Mouse (Mus musculus) kidney, adult 10 weeks (tissue): Measurements from ENCODE around the gene Timm9. TPM values are rescaled to one million over a fixed set of nuclear protein-coding genes. Genes with fewer than 3 reads are reported as not detected.

ENCODE experiments used
- polyA plus RNA-seq: library from polyadenylated mRNA; stranded (reverse); fragments of 350-450 nt; fragmentation: Illumina TruSeq; extraction: RNeasy Lipid Tissue Mini Kit (QIAGEN cat#74804); gene quantifications from one replicate; pipeline ENCODE4 v1.2.3, GENCODE M21; 2014; ENCODE audit warnings: low read depth, low replicate concordance

Gene Timm9
- polyA plus RNA-seq: 80.5 TPM

DNA sequence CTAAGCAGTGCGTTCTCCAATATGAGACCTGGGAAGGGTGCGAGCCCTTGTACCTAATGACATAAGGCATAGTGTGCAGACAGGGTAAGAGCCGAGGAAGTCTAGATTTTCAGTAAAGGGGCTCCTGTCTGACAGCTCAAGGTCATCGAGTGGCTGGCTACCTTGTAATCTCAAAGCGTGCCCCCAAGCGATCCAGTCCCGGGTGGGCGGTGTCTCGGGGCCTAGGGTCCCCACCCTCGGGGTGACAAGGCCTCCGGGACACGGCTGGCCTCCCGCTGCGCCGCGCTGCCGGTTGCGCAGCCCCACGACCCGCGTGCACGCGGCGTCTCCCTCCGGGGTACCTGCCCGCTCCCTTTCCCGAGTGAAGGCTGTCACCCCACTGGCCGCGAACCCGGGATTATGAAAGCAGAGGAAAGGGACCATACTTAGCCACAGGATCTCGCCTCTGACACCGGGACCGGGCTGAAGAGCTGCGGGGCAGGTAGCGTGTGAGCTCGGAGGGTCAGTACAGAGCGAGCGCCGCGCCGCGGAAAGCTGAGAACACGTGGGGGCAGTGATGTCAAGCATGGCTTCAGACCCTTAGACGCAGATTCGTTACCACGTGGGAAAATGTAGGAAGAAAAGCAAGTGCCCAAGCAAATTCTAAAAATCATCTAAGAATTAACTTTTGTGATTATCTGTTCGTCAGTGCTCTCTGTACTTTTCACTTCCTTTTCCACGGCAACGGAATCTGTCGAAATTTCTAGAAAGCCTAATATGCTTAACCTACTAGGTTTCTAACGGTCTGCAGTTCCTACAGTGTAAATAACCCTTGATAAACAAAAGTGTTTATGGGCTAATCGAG is at the start of gene Timm9, which contains the start of gene 2700049A03Rik:
TSS of gene Timm9 (minus strand) at position 555 of the 844 bp plus-strand sequence.
TSS of gene 2700049A03Rik (plus strand) at position 719 of the 844 bp plus-strand sequence.

DNA sequence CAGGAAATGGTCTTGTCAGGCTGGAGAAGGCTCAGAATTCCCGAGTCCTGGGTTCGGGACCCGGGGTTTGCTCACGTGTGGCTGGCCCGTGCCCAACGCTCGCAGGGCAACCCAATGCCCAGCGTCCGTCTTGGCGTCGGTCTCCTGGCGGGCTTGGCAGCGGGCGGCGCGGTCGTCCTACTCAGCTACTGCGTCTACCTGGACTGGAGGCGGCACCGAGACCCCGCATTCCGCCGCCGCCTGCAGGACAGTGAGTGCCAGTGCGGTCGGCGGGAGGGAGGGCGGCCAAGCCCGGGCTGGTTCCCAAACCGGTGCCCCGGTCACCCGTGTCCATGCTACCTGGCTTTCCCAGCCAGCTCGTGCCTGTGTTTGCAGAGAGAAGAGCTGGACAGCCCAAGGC is 25.2 kb downstream of the Timm9 start, which contains the start of gene Tomm20l:
TSS of gene Tomm20l (plus strand) at position 98 of the 400 bp plus-strand sequence.

Other genes with a start within 250 kb of the Timm9 start
- 215 TPM for gene Actr10, start 198.8 kb downstream of the Timm9 start, polyA plus RNA-seq
- 718 TPM for gene Psma3, start 162.1 kb downstream of the Timm9 start, polyA plus RNA-seq
- gene Arid4a, start 120.7 kb downstream of the Timm9 start, polyA plus RNA-seq: 25.4 TPM
- not detected for gene Tomm20l, start 25.3 kb downstream of the Timm9 start, polyA plus RNA-seq
- gene 2700049A03Rik, start 164 bp upstream of the Timm9 start, polyA plus RNA-seq: 4.6 TPM
- 5.2 TPM for gene Dact1, start 173.2 kb upstream of the Timm9 start, polyA plus RNA-seq